Mouse (Mus musculus) adrenal gland, postnatal 4 days (tissue): ENCODE measurements around the gene Sgcd. TPM values are rescaled to one million over a fixed set of nuclear protein-coding genes. Genes with fewer than 3 reads are reported as not detected.

Experiments used
- DNase-seq, 2 experiments: peaks; one replicate each; pipeline ENCODE4 v3.0.0; 2021 to 2022; ENCODE audit warnings: low spot score in 2 of 2, mixed read lengths in 2 of 2
- total RNA-seq, 2 experiments: library from RNA; stranded (reverse); gene quantifications; 2 replicates each; pipeline ENCODE4 v1.2.3; 2021

Gene Sgcd
- total RNA-seq, 2 experiments from 2014 or later = 10.4 to 14.4 TPM

DNA sequence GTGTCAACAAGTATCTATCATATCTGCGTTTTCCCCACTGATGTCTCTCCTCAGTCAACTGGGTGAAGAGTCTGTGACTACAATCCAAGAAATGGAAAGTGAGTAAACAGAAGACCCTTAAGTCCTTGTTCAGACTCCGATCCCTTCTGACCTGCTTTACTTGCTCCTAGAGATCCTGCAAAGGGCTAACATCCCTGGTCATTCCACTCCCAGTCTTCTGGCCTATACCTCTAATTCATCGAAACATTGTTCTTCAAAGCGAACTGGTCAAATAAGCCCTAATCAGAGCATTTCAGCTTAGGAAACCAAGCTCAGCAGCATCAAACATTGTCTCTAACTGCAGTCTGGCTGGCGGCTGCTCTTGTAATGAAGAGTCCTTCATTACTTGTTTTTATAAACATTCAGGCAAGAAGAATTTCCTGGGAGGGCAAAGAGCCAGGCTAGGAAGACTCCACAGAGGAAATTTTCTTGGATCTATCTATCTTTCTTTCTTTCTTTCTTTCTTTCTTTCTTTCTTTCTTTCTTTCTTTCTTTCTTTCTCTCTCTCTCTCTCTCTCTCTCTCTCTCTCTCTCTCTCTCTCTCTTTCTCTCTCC, 833.8 kb downstream of the Sgcd start:
- no peak for DNase-seq

DNA sequence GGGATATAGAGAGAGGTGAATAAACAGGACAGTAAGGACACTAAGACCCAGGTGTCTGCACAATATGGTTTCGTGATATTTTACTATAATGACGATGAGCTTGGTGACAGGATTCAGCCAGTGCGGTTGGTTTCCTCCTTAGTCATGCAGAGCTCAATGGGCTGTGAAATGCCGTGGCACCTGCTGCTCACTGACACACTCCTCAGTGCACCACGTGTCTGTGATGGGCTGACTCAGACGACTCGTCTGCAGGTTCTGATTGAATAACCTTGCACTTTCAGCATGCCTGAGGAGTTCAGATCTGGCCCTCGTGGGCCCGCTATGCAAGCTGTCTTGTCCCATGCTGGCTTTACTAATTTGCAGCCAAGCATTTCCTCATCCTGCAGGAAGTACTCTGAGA, 839.2 kb downstream of the Sgcd start:
- DNase-seq = no peak

DNA sequence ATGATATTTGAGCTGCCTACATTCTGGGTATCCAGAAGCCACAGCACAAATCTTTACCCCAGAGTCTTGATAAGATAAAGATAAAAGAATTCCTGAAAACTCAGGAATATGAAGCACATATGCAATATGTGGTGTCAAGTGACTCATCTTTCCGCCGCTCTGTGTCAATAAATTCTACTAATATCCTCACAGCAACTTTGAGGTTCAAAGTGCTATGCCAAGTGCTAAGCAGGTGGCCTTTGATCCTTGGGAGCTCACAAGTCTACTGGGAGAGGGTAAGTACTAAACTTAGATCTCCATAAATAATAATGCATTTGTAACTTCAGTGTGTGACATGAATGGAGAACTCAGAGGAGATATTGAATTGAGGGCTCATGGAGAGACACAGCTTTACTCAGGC, 848.9 kb downstream of the Sgcd start:
- DNase-seq = no peak

DNA sequence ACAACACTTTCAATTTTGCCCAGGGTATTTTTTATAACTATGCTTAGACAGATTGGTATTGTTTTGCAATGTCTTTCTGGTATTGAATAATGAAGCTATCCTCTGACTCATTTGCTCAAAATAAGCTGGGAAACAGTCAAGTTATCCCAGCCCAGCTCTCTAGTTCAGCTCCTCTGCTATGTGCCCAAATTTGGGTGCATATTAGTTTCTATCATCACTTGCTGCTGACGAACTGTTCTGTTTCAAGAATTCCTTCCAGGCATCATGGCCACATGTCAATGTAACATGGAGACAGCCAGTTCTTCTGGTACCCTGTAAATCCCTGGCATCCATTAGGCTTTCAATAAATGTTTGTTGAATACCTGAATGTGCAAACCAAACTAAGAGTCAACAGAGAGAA, 849.5 kb downstream of the Sgcd start:
- DNase-seq = no peak

DNA sequence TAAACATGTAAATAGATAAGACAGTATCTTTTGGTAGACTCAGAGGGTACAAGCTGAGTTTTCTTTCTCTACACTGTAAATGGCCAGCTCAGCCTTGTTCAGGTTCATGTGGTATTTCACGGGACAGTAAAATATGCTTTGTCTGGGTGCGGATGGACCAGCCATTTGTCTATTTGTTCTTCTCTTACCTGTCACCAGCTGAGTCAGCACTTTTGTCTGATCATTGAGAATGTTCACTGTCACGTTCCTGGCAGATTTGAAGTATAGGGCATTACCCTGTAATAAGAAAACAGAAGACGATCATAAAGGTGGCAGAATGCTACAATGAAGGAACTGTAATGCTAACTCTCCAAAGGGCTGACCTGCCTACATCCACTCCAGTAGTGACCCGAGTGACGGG, 856.4 kb downstream of the Sgcd start:
- DNase-seq = no peak

DNA sequence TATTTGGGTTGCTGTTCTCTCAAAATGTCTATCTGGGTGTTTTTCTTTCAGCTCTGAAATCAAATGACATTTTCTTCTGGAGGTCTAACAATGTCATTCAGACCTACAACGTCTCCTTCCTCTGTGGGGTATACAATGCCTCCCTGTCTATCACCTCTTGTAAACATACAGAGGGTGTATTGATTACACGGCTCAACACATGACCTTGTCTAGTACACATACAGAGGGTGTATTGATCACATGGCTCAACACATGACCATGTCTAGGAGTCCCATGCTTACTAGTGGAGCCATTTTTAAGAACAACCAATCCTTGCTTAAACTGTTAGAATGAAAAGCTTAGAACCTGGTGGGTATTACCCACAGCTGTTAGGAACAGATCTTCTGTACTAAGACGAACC, 858.3 kb downstream of the Sgcd start:
- DNase-seq = no peak

DNA sequence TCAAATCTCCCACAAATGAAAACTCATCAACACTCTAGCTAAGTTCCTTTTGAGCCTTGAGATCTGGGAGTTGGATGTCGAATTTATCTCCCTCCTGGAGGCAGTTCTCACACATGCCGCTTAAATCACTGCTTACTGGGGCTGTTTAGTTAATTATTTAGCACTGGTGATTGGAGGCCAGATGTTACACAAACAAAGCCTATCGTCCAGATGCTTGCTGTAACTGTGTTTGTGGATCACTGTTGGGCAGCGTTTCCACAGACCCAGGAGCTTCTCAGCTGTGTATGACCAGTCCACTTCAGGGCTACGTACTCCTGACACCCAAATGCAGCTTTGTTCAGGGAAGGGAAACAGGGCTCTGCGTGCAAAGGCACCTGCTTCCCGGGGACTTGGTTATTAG, 858.8 kb downstream of the Sgcd start:
- no peak for DNase-seq

DNA sequence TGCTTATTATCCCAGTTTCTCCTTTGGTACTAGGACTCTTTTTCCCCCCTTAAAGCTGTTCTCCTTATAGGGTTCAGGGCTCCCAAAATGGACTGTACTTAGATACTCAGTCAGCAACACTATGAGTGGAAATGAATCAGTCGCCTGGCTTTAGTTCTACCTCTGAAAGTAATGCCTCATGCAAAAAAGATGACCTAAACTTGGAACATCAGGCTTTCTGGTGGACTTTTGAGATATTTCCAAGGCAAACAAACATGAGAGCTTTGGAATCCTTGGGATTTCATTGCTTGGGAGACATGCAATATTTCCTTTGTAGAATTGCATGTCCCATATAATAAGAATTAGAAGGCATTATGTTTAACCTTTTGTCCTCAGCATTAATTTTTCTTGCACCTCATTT, 859.6 kb downstream of the Sgcd start:
- DNase-seq = no peak

DNA sequence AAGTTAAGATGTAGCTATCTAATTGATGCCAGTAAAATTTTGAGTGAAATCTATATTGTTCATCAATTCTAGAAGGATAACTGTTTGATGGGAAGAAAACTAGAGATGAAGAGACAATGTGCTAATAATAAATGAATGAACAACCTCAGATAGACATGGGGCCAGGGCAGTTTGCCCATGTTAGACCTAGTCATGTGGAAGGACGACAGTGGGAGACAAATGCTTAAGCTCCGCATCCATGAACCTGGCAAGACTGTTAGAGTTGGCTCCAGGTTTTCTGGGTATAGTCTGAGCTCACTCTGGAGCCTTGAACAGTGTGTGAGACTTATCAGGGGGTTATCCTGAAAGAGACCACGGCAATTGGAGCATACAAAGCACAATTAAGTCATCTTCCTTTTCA, 860.4 kb downstream of the Sgcd start:
- no peak for DNase-seq

DNA sequence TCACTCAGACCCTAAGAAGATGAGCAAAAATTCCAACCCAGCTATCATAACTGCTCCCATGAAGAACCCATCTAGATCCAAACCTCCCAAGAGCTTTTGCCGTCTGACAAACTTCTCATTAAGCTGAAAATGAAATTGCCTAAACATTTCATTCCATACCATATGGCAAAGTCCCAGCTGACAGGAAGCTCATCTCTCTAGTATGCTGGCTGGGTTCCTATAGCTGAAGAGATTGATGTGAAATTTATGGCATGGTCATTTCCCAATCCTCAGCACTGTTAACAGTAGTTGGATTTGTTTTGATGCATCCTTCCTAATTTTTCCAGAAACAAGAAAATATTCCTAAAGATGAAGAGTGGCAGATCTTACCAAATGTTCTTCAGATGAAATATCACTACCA, 867.9 kb downstream of the Sgcd start:
- no peak for DNase-seq

DNA sequence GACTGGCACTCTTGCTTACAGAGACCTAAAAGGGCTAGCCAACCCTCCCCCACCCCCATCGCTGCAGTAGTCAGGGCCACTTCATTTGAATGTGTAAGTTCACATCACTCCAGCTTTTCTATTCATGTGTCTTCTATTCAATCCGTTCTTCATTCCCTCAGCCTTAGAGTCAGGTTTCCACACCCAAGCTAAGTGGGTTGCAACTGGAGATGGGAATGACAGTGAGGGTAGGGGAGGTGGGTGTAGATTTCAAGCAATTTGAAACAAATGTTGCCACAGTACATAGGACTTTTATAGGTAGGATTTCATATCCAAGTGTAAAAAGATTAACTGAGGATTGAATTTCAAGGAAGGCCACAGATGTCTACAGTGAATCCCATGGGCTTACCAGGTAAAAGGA, 870.9 kb downstream of the Sgcd start:
- no peak for DNase-seq

DNA sequence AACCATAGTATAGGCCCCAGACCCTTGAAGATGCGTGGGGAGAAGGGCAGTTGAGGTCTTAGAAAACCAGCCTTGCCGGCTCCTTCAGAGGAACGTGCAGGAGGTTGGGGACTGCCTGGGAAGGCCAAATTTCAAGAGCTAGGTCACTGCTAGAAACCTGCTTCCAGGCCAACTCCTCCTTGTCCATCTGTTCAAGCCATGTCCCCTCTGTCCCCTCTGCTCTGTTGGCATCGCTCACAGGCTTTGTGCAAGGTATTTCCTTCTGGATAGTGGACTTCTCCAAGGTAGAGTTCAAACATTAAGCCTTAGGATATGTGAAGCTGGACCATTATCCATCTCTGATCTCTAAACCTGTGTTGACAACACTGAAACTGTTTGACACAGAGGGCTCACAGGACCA, 874.4 kb downstream of the Sgcd start:
- no peak for DNase-seq

DNA sequence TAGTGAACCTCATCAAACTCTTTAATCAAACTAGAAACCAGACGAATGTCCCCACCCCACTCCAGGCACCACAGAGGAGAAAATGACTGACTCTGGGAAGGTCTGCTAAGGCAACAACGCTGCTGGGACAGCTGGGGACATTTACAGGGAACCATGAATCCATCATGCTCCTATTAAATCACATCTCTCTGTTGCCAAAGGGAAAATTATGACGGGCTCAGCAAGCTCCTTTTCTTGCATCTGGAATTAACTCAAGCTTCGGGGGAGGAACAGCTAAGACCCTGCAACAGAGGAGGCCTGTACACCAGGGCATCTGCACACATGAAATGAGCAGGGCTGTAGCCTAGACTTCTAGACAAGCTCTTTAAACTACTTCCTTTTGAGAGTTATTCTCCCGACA, 875.7 kb downstream of the Sgcd start:
- no peak for DNase-seq

DNA sequence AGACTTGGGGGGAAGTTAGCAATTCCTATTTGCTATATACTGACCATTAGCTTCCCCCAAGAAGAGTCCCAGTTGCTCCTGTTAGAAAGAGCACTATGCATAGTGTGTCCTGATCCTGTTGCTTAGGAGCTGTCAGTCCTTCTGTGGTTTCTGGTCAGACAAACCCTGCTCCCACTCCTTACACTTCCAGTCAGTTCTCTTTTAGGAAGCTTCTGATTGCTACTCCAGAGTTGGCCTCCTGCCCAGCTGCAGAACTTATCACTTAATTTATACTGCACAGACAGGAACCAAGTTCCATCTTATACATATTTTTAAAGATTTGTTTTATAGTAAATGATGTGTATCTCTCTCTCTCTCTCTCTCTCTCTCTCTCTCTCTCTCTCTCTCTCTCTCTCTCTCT, 878.5 kb downstream of the Sgcd start:
- DNase-seq = no peak

DNA sequence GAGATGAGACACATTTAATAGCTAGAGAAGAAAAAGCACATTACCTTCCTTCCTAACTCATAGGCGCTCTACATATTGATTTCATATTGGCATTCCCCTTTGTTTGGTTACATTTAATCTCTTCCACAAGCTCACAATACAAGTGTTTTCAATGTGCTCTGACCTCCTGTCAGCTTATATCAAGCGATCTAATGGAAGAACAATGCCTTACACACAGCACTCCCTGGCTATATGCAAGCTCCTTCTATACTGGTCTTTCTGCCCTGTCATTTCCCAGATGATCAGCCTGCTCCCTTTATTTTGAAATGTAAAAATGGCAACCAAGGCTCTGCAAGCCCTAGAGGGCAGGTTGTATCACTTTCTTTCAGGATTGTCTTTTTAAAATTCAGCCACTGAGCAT, 881.1 kb downstream of the Sgcd start:
- DNase-seq = no peak

DNA sequence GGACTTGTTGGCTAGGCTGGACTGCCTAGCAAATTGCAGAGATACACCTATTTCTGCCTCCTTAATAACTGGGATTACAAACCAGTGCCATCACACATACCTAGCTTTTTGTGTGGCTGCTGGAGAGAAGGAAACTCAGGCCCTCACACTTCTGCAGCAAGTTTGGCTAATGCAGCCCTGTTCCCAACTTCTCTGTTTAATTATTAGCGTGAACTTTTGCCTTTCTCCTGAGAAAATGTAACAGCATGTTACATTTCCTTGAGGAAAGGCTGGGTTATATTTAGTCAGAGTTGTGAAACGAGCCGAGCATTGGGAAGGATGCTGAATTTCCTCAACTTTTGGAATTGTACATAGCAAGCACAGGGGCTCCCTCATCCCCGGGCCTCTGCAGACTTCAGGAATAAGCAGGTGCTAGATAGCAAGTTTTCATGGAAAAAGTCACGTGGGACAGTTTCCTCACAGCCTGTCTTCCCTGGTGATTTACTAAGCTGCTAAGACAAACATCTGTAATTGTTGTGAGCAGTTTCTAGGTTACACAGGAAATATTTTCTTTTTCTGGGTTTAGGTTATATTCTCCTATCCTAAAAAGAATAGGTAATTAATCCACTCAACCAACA, 895.4 kb downstream of the Sgcd start:
- no peak for DNase-seq

DNA sequence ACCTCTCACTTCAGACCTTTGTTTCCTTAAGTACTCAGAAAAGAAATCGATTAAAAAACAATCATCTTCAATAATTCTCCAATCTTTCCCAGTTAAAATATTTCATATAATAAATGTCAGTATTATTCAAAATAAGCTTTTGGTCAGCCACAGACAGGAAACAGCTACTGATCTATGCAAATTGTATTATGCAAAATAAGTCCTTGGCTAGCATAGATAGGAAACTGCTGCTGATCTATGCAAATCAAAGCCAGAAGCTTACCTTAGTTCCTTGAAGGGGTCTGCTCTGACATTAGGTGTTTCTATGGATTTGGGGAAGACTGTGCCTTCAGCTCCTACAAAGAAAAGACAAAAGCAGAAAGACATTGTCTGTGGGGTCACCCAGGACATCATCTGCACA, 906.3 kb downstream of the Sgcd start:
- no peak for DNase-seq

DNA sequence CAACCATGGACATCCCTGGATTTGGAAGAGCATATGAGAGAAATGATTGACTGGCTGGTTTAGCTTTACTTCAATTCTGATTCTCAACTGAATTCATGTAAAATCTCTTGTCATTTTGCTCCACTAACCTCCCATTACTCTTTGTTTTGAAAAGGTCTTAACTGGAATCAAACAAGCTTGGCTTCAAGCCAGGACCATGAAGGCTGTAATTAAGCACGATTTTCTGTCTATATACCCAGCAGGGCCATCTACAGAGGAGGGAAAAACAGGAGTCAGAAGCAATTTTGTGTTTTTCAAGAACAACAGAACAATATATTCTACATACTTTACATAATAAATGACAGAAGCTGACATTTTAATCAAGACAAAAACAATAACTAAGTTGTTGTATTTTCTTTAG, 915.2 kb downstream of the Sgcd start:
- DNase-seq = no peak

DNA sequence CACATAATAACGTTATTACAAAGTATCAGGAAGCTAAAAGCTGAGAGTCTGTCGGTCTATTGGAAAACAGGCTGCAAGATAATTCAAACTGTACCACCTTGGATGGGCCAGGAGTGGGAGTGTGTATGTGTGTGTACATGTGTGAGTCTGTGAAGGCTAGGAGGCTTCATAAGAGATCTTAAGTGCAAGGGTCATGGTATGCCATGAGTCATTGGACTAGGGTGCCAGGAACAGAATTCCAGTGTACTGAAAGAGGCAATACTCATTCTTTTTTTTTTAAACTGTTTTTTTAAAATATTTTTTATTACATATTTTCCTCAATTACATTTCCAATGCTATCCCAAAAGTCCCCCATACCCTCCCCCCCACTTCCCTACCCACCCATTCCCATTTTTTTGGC, 917.6 kb downstream of the Sgcd start:
- DNase-seq = no peak

DNA sequence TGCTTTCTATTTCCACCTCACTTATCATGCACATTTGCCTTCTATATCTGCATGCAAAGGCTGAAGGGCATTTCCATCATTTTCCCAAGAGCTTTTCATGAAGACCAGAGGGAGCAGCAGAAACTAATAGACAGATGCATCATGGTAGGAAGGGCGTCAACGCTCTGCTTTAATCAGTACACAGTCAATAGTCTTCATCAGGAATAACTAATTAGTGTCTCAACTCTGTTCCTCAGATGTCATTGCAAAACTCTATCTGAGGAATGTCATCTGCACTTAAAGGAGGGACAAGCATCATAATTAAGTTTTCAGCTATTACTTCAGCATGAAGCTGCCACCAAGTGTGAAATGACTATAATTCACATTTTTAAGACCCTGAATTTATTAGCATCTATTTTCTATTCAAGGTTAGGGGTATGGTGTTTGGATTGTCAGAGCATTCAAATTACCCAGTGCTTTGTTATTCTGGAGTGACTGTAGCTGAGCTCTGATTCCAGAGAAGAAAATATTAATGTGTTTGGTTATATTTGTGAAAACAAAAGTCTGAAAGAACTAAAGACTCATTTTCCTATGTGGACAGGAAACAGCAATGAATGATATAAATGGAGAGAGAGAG, 918.9 kb downstream of the Sgcd start:
- DNase-seq = no peak

DNA sequence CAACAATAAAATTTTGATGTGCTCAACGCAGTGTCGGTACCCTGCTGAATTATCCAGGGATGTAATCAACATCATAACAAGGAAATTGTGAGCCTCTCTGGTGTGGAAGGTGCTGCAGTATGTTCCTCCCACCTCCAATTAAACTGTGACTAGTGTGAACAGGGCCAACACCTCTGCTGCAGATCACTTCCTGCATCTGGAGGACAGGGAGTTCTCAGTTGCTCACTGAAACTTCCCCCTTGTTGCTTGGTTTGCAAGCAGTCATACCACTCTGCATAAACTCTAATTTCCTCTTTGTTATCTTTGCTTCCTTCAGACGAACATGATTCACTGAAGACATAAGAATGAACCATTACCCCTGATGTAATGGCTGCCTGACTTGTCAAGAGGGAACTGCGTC, 925.1 kb downstream of the Sgcd start:
- no peak for DNase-seq

DNA sequence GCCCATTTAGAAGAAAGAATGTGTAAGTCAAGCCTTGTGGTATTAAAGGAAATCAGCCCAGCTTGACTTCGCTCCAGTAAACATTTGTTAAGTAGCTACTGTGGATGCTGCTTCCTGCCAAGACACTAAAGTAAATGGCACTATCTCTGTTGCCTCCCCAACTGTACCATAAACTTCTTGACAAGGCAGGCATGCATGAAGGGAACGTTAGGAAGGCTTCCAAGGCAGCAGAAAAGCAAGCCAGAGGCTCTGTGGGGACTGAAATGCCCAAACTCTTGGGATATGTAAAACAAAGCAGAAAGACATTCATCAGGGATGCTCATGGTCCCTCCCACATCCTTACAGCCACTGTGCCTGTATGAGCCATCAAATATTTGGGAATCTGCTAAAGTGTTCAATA, 938.4 kb downstream of the Sgcd start:
- no peak for DNase-seq

DNA sequence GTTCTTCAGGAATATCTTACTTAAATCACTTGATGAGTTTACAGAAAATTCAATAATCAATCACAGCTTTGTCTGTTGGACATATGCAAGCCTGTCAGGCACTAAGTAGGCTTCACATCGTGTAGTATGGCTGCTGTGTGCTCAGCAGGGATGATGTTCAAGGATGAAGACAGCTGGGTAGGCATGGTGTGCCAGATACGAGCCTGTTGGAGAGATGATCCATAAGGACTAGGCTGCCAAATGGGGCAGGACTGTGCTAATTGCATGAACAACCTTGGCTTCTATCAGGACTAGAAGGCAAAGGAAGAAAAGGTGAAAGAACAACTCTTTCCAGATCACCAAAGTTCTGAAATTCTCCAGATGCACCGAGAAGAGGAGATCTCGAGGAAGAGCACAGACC, 939.0 kb downstream of the Sgcd start:
- no peak for DNase-seq
